ENCODE assay signal across 8 mouse cellular contexts in the genomic region with DNA sequence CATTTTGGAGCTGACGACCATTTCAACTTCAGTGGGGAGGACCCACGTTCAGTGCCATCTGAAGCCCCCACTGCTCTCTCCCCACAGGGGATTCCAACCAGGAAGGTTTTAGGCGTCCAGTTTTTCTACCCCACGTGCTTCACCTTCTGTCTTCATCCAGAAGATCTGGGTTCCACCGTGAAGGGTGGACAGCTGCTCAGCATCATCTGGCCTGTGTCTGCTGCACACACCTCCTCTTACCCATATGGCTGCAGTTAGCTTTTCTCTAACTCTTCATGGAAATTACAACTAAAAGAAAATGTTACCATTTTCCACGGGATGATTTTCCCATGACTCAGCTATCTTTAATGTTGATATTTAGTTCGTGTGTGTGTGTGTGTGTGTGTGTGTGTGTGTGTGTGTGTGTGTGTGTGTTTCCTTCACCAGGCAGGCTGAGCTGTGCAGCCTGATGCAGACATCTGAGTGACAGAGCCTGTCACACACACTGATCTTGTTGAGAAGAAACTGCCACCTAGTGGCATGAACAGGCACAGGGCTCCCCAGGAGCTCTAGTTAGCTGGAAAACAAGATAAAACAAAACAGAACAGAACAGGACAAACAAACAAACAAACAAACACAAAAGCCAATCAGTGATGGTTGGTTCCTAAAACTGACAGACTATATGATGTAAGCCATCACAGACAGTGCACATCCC.
DNase-seq lines count a peak whose midpoint lies in the region; ATAC-seq and TF ChIP-seq lines count a peak whose summit lies in the region.

No protein-coding gene starts in this region.

- no peak overlapping the region for H3K4me3 ChIP-seq in bone marrow, adult 2 months (replicated peaks; ENCODE audit: control insufficient read depth, low read depth, low read length)
- no peak overlapping the region for H3K4me3 ChIP-seq in hindbrain, embryonic 12.5 days

- DNase-seq in frontal cortex, postnatal 25 days (ENCODE audit: low spot score in 2 of 2) = no peak
- peak; percentile 47 to 51 for DNase-seq in B cell, adult 2 months
- DNase-seq in left cerebral cortex, postnatal 14 days (ENCODE audit: low spot score in 2 of 2) = peak; percentile 66 to 67
- DNase-seq in right cerebral cortex, postnatal 10 days (ENCODE audit: low spot score in 2 of 2) = peak; percentile 62 to 64
- no peak for DNase-seq in ovary, postnatal 36 days (ENCODE audit: low spot score)

- no peaks in the 10 kb centered on the region for H3K36me3 ChIP-seq in hindbrain, embryonic 12.5 days

- intact Hi-C loops in left cerebral cortex, postnatal 14 days (cut with DNase I) = loop anchor here (5.0 kb wide), 1 partner anchor 797 kb away; no protein-coding TSS in a partner anchor

- WGBS in bone marrow, adult 2 months = 58% methylated on average over 7 of the region's 7 CpGs
- 56% methylated on average over 7 of the region's 7 CpGs for WGBS in hindbrain, embryonic 12.5 days

- TF ChIP-seq CTCF in bone marrow, adult 2 months (IDR thresholded peaks at IDR 0.05; ENCODE audit: control insufficient read depth, insufficient read depth, low read length) = peak; percentile 53

- TF ChIP-seq POLR2A in bone marrow, adult 2 months (IDR thresholded peaks at IDR 0.05; ENCODE audit: borderline replicate concordance, control insufficient read depth, low read depth, low read length) = no peak

- no peaks in the 10 kb centered on the region for H3K4me1 ChIP-seq in bone marrow, adult 2 months (ENCODE audit: control insufficient read depth, insufficient read depth, low read length)
- no peaks in the 10 kb centered on the region for H3K4me1 ChIP-seq in hindbrain, embryonic 12.5 days

- ATAC-seq in frontal cortex, adult (ENCODE audit: low TSS enrichment) = peak; percentile 91
- peak; percentile 69; the same call in 1 of the 2 replicates for ATAC-seq in hindbrain, embryonic 12.5 days (ENCODE audit: low FRiP score)

- H3K9me3 ChIP-seq in hindbrain, embryonic 12.5 days (replicated peaks) = no peaks in the 10 kb centered on the region

- H3K9ac ChIP-seq in hindbrain, embryonic 12.5 days = no peak overlapping the region

- no peaks in the 10 kb centered on the region for H3K27me3 ChIP-seq in hindbrain, embryonic 12.5 days

- H3K4me2 ChIP-seq in hindbrain, embryonic 12.5 days (replicated peaks) = no peak overlapping the region

- no peak overlapping the region for H3K27ac ChIP-seq in bone marrow, adult 2 months (ENCODE audit: control insufficient read depth, insufficient read depth, low read depth, low read length, poor library complexity)
- no peak overlapping the region for H3K27ac ChIP-seq in hindbrain, embryonic 12.5 days

Comparison
In these comparisons a context has a peak if more than half of its experiments do, and no peak if none do; other contexts are left out.
1. DNase-seq: peak in B cell, adult 2 months (2 of 2), left cerebral cortex, postnatal 14 days (2 of 2) and right cerebral cortex, postnatal 10 days (2 of 2); none in frontal cortex, postnatal 25 days (0 of 2) and ovary, postnatal 36 days (single experiment).